Mouse (Mus musculus) midbrain, embryonic 13.5 days (tissue): ENCODE results near the gene Acot1. TPM values are rescaled to one million over a fixed set of nuclear protein-coding genes. Genes with fewer than 3 reads are reported as not detected.
A peak's percentile ranks its signal among the peaks of the same experiment; 100 is the strongest.
"Not testable (repeated sequence)": the region's sequence is repeated elsewhere in the genome, so short reads cannot be mapped to it uniquely, and the experiment has no call there.

ENCODE experiments used
- ATAC-seq: fragments of 200-750 bp; cut with Nextera tagmentation; 2 replicates; pipeline ENCODE4 v1.8.0; 2017; ENCODE audit warnings: mild to moderate bottlenecking, moderate TSS enrichment, moderate library complexity
- H3K27ac ChIP-seq: fragments of 300-500 bp; sonication (generic); 2 replicates; pipeline ENCODE4 v1.5.1; 2015; ENCODE audit warnings: inconsistent platforms, mild to moderate bottlenecking, moderate library complexity
- H3K27me3 ChIP-seq: fragments of 300-500 bp; sonication (generic); 2 replicates; pipeline ENCODE4 v1.6.1; 2015; ENCODE audit warnings: mild to moderate bottlenecking, inconsistent platforms
- H3K36me3 ChIP-seq: fragments of 300-500 bp; sonication (generic); 2 replicates; pipeline ENCODE4 v1.6.1; 2015; ENCODE audit warnings: mild to moderate bottlenecking, inconsistent platforms
- H3K4me1 ChIP-seq: fragments of 300-500 bp; sonication (generic); replicated peaks from 2 replicates; pipeline ENCODE4 v1.6.1; 2015; ENCODE audit warnings: inconsistent platforms
- H3K4me2 ChIP-seq: fragments of 300-500 bp; sonication (generic); replicated peaks from 2 replicates; pipeline ENCODE4 v1.6.1; 2015; ENCODE audit warnings: moderate library complexity, mild to moderate bottlenecking, inconsistent platforms
- H3K4me3 ChIP-seq: fragments of 300-500 bp; sonication (generic); replicated peaks from 2 replicates; pipeline ENCODE4 v1.5.1; 2015; ENCODE audit warnings: mild to moderate bottlenecking, inconsistent platforms
- H3K9ac ChIP-seq: fragments of 300-500 bp; sonication (generic); replicated peaks from 2 replicates; pipeline ENCODE4 v1.6.1; 2015; ENCODE audit warnings: mild to moderate bottlenecking, inconsistent platforms
- H3K9me3 ChIP-seq: fragments of 300-500 bp; sonication (generic); 2 replicates; pipeline ENCODE4 v1.6.1; 2016; ENCODE audit warnings: mild to moderate bottlenecking, inconsistent platforms
- WGBS: fragments of 180-500 bp; shearing (Covaris S2); methylation state at CpG from one replicate; pipeline ENCODE4 v1.1.7; 2015; 5-methylcytosine and 5-hydroxymethylcytosine counted together
- polyA plus RNA-seq: library from polyadenylated mRNA; unstranded; fragments of >200 nt; fragmentation: Nextera tagmentation; extraction: Ambion mirVana; gene quantifications from 2 replicates; pipeline ENCODE4 v1.2.1, GENCODE M21; 2015

Acot1 gene
- polyA plus RNA-seq, 1 experiment from 2014 or later, result 64.6 TPM

DNA sequence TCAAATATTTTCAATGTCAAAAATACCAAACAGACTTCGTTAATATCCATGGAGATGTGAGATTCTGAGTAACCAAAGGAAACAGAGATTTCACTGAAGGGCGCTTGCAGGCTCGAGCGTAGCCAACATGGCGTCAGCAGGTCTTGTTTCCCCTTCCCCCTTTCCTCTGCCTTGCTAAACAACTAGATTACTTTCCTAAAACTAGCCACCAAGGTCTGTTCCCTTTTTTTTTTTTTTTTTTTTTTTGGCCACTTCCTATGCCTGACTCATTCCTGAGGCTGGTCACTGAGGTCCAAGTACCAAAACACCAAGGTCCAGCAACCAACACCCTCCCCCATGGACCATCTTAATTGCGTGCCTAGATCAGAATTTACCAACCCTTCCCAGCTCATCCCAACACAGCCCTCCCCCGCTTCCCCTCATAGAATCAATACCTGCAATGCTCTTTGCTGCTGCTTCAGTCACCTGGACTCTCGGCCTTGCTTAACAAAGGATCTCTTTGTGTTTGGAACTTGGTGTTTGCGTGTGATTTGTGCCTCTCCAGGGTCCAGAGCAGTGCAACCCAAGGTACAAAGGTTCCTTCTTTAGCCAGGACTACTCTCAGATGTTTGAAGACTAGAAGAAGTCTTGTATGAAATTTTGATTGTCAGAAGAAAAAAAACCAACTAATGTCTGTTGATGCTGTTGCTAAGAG is 13.9 kb downstream of the Acot1 start:
- H3K9ac ChIP-seq, result no peak overlapping the region
- no peaks in the 10 kb centered on the region for H3K4me1 ChIP-seq
- no peak overlapping the region for H3K4me2 ChIP-seq
- no peaks in the 10 kb centered on the region for H3K9me3 ChIP-seq
- WGBS, result 87% methylated on average over 9 of the region's 9 CpGs
- no peak overlapping the region for H3K4me3 ChIP-seq
- H3K27me3 ChIP-seq, result no peaks in the 10 kb centered on the region
- ATAC-seq, result no peak
- H3K36me3 ChIP-seq, result 0 out of 2 replicates have a peak, but pooled peaks cover 3% of the 10 kb centered on the region
- H3K27ac ChIP-seq, result no peak overlapping the region

DNA sequence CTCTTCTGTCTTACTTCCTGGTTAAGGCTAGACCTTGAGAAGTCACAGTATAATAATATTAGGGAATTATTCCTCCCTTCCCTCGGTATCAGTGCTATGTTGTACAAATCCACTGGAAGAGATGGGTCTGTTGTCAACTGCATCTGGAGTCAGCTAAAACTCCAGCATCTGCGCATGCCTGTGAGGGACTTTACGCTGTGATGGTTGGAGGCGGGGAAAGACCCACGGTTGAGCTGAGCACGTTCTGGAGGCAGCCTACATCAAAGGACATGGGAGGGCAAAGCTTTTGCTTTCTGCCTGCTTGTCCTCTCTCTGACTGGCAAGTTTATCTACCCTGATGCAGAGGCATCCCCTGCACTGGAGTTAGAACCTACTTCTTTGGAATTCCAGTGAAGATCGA is 16.6 kb downstream of the Acot1 start:
- Histone ChIP-seq H3K4me2 (no peak overlapping the region), H3K9ac (no peak overlapping the region), H3K36me3 (no peaks in the 10 kb centered on the region), H3K9me3 (no peaks in the 10 kb centered on the region), H3K4me3 (no peak overlapping the region), H3K27ac (no peak overlapping the region), H3K4me1 (no peaks in the 10 kb centered on the region), H3K27me3 (no peaks in the 10 kb centered on the region)
- WGBS, result 82% methylated on average over 7 of the region's 7 CpGs
- no peak for ATAC-seq

DNA sequence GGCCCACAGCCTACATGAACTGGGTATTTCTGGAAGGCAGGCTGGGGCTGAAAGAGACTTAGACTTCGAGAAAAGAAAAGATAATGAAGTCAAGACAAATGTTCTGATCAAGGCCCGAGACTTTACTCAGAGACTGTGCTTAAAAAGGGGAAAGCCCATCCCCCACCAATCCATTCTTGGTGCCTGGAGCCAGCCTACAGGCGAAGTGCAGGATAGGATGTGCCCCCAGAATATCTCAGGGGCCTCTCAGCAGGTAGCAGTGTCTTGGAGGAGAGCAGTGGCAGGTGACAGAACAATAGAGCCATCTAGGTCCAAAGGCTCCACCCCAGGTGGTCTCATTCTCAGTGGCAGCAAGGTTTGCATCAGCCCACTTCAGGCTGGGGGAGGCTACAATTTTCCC is 19.0 kb downstream of the Acot1 start:
- WGBS, result 39% methylated on average over 3 of the region's 3 CpGs
- H3K36me3 ChIP-seq, result not testable (repeated sequence)

DNA sequence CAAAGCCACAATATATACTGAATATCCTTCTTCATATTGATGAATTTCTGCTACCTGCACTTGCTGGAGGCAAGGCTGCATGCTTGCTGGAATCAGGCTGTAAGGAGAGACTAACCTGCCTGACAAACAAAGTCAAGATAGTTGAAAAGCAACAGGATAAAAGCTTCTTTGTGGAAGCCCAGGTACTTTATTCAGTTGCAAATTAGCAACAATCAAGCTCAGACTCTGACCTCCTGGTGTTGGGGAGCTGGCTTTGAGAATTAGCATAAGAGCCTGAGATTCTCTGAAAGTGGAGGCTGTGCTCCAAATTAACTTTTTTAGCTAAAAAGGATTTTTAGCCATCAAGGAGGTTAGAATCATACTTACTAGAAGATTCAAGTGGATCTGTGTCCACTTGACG is 19.8 kb downstream of the Acot1 start:
- H3K4me3 ChIP-seq, H3K36me3 ChIP-seq, H3K4me1 ChIP-seq, H3K4me2 ChIP-seq, ATAC-seq, H3K27me3 ChIP-seq, H3K27ac ChIP-seq, H3K9me3 ChIP-seq, H3K9ac ChIP-seq: not testable (repeated sequence)
- WGBS, result 74% methylated on average over 1 of the region's 1 CpGs

More for the DNA sequence above, 19.0 kb downstream of the Acot1 start:
- H3K4me2 ChIP-seq, H3K9me3 ChIP-seq, ATAC-seq, H3K4me1 ChIP-seq, H3K4me3 ChIP-seq, H3K27me3 ChIP-seq, H3K27ac ChIP-seq, H3K9ac ChIP-seq: not testable (repeated sequence)

DNA sequence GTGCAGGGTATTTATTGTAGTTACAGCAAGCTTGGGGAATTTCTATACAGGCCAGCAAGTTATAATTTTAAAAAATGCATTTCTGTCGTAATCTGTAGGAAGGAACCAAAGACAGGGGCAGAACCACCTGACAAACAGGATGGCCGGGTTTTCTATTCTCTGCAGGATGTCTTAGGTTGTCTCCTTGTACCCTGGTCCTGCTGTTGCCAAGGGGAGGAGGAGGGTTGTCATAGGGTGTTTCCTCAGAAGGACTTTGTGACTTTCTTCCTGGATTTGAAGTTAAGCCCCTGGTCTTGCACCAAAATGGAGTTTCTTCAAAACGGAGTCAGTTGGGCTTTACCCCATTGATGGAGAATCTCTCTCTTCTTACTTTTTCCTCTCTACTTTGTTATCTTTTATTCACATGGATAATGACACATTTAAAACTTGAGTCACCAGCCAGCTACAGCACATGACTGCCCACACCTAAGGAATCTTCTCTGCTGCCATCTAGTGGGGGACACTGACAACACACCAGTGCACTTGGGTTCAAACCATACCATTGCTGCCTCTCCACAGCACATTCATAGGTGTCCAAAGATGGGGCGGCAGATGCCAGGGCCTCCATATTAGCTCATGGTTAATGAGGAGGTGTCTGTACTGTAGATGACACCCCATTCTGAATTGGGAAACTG is 21.5 kb downstream of the Acot1 start:
- Histone ChIP-seq H3K4me2 (no peak overlapping the region), H3K27ac (no peak overlapping the region), H3K4me1 (no peaks in the 10 kb centered on the region), H3K9me3 (no peaks in the 10 kb centered on the region), H3K9ac (no peak overlapping the region), H3K36me3 (no peaks in the 10 kb centered on the region), H3K4me3 (no peak overlapping the region), H3K27me3 (no peaks in the 10 kb centered on the region)
- ATAC-seq, result peak; percentile 81
- 64% methylated on average over 4 of the region's 4 CpGs for whole genome bisulfite sequencing

DNA sequence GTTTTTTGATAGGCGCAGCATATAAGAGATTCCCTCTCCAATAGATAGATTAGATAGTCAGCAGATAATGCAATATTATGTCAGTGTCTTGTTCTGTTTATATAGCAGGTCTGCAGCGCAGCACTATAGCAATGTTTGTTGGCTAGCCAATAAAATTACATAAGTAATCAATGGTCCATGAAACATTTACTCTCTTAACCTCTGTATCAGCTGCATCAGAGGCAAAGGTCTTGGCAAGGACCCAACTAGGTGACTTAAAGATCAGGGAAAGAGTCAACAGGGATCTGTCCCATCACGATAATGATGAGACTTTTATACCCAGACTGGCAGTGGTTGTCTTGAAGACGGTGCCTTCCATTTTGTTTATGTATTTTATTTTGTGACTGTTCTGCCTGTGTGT is 23.6 kb downstream of the Acot1 start:
- 94% methylated on average over 4 of the region's 4 CpGs for WGBS

DNA sequence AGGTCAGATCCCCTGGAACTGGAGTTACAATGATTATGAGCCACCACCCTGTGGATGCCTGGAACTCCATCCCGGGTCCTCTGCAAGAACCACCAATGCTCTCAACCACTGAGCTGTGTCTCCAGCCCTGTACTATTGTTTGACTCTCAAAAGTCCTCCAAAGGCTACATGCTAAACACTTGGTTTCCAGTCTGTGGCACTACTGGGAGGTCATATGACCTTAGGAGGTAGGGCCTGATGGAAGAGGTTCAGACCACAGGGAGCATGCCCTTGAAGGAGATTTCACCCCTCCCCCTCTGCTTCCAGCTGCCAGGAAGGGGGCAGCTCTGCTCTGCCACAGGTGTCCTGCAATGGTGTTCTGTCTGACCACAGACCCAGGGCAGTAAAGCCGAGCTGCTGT is 24.0 kb downstream of the Acot1 start:
- ATAC-seq, H3K9ac ChIP-seq, H3K4me3 ChIP-seq, H3K27me3 ChIP-seq, H3K4me1 ChIP-seq, H3K27ac ChIP-seq, H3K36me3 ChIP-seq, H3K9me3 ChIP-seq, H3K4me2 ChIP-seq: not testable (repeated sequence)
- WGBS, result 85% methylated on average over 2 of the region's 2 CpGs

More for the DNA sequence above, 23.6 kb downstream of the Acot1 start:
- Histone ChIP-seq H3K27me3 (peaks cover 5% of the 10 kb centered on the region; the same call in 1 of the 2 replicates), H3K4me3 (no peak overlapping the region), H3K9me3 (no peaks in the 10 kb centered on the region), H3K27ac (no peak overlapping the region), H3K4me1 (no peaks in the 10 kb centered on the region), H3K4me2 (no peak overlapping the region), H3K9ac (no peak overlapping the region), H3K36me3 (no peaks in the 10 kb centered on the region)
- no peak for ATAC-seq

DNA sequence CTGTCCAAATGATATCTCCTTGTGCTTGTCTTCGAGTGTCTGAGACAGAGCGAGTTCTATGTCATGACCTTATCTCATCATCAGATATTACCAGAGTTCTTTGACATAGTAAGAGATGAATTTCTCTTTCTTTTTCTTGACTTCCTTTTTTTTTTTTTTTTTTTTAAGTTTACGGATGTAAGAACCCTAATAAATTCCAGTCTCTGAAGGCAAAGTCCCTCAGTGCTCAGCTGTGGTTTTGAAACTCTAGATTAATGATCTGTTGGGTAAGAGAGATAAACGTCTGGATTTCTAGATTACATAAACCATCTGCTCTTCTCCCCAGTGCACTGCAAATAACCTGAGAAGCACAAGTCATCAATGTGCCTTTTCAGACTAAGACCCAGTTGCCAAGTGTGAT is 24.8 kb downstream of the Acot1 start:
- Histone ChIP-seq H3K27ac (no peak overlapping the region), H3K9ac (no peak overlapping the region), H3K4me2 (no peak overlapping the region), H3K9me3 (0 out of 2 replicates have a peak, but pooled peaks cover 3% of the 10 kb centered on the region), H3K36me3 (no peaks in the 10 kb centered on the region), H3K27me3 (peaks cover 6% of the 10 kb centered on the region; the same call in 1 of the 2 replicates), H3K4me3 (no peak overlapping the region), H3K4me1 (no peaks in the 10 kb centered on the region; the same call in 1 of the 2 replicates)
- 80% methylated on average over 4 of the region's 4 CpGs for WGBS
- no peak for ATAC-seq

DNA sequence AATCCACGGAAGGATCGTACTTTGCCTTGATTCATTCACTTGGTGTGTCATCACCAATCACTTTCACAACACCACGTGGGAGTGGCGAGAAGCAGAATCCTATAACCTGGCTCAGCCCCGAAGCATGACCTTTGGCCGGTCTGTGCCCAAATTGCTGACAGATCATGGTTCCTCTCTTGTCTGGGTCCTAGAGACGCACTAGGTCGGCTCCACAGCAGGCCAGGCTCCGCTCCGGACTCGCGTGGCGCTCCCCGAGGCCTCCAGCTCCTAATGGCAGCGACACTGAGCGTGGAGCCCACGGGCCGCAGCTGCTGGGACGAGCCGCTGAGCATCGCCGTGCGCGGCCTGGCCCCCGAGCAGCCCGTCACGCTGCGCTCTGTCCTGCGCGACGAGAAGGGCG is 29.0 kb downstream of the Acot1 start, which contains the start of gene Acot4:
Acot4 (plus strand) TSS at position 139 of the 400 bp plus-strand sequence.
- H3K4me1 ChIP-seq, H3K36me3 ChIP-seq, H3K27ac ChIP-seq, H3K27me3 ChIP-seq: not testable (repeated sequence)
- Histone ChIP-seq H3K9ac (peak within 1 kb of the TSS; percentile 52), H3K4me3 (peak within 1 kb of the TSS; percentile 44), H3K9me3 (0 out of 2 replicates have a peak, but pooled peaks cover 17% of the 10 kb centered on the region), H3K4me2 (peak within 1 kb of the TSS; percentile 60)
- WGBS, result 17% methylated on average over 17 of the region's 32 CpGs
- peak; percentile 37; the same call in 1 of the 2 replicates for ATAC-seq

DNA sequence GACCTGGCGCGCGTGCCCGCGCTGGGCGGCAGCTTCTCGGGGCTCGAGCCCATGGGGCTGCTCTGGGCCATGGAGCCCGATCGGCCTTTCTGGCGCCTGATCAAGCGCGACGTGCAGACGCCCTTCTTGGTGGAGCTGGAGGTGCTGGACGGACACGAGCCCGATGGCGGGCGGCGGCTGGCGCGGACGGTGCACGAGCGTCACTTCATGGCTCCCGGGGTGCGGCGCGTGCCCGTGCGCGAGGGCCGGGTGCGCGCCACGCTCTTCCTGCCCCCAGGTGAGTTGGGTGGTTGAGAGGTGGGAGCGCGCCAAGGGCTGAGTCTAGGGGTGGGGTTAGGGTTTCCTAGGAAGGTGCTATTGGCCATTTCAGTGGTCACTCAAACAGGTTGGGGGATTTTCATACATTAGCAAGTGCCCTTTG is 29.4 kb downstream of the Acot1 start, which contains the start of gene Gm49366:
Gm49366 (plus strand) TSS at position 245 of the 421 bp plus-strand sequence.
- ATAC-seq, result 0 out of 2 replicates have a peak, but pooled peaks have one; percentile 48
- Histone ChIP-seq H3K9ac (peak within 1 kb of the TSS; percentile 52), H3K4me2 (peak within 1 kb of the TSS; percentile 60), H3K9me3 (0 out of 2 replicates have a peak, but pooled peaks cover 17% of the 10 kb centered on the region), H3K4me3 (peak within 1 kb of the TSS; percentile 44)
- not testable (repeated sequence) for H3K27ac ChIP-seq, H3K27me3 ChIP-seq, H3K4me1 ChIP-seq, H3K36me3 ChIP-seq
- WGBS, result 4% methylated on average over 38 of the region's 39 CpGs

DNA sequence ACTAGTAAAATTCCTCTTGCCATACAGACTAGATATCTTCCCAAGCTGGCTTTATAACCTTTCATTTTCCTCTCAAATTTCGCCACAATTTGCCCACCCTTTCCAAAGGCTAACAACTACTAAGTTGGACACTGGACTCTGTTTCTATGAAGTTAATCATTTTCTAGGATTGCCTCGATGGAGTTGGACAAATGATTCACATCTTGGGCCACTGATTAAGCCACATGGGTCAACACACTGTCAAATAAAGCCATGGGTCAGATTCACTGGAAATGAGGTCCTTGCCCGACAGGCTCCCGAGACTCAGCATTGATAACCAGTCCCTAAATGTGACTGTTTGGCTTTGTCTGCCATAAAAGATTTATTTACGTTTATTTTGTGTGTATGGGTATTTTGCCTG is 33.0 kb downstream of the Acot1 start:
- Histone ChIP-seq H3K4me3 (no peak overlapping the region), H3K9ac (no peak overlapping the region), H3K27ac (no peak overlapping the region), H3K36me3 (no peaks in the 10 kb centered on the region), H3K27me3 (peaks cover 6% of the 10 kb centered on the region; the same call in 1 of the 2 replicates), H3K4me1 (no peaks in the 10 kb centered on the region; the same call in 1 of the 2 replicates), H3K4me2 (no peak overlapping the region), H3K9me3 (0 out of 2 replicates have a peak, but pooled peaks cover 17% of the 10 kb centered on the region)
- no peak for ATAC-seq
- WGBS, result 91% methylated on average over 5 of the region's 5 CpGs

DNA sequence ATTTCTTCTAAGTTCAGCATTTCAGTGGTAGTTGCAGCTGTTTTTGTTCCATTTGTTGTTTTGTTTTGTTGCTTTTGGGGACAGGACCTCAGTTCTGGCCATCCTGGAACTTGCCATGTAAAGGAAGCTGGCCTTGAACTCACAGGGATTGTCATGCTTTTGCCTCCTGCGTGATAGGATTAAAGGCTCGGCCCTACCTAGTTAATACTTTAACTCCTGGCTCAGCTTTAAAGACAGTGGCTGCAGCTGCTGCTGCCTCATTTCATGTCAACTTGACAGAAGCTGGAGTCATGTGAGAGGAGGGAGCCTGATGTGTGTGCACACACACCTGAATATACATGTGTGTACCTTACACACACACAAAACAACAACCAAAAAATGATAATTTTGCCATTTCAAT is 34.8 kb downstream of the Acot1 start:
- Histone ChIP-seq H3K27ac (no peak overlapping the region), H3K9ac (no peak overlapping the region), H3K9me3 (peaks cover 21% of the 10 kb centered on the region; the same call in 1 of the 2 replicates), H3K4me2 (no peak overlapping the region), H3K27me3 (no peaks in the 10 kb centered on the region), H3K4me3 (no peak overlapping the region), H3K36me3 (no peaks in the 10 kb centered on the region), H3K4me1 (no peaks in the 10 kb centered on the region)
- no peak for ATAC-seq
- 67% methylated on average over 2 of the region's 2 CpGs for WGBS
